Mouse (Mus musculus): ENCODE results near the gene Dnajc2.
A peak's percentile ranks its signal among the peaks of the same experiment; 100 is the strongest.

Dnajc2 gene

GRCm38 (mm10) chr5:21785053-21785452 lies at the start of gene Dnajc2, which contains the start of gene Psmc2:
TSS of gene Dnajc2 (minus strand) at chr5:21785251.
TSS of gene Psmc2 (plus strand) at chr5:21785283.
- DNase-seq: peak; percentile 91

GRCm38 (mm10) chr5:21831761-21832160 lies 46.7 kb upstream of the Dnajc2 start:
- no peak for DNase-seq

GRCm38 (mm10) chr5:21828855-21829254 lies 43.8 kb upstream of the Dnajc2 start:
- no peak for DNase-seq

GRCm38 (mm10) chr5:21827643-21828042 lies 42.6 kb upstream of the Dnajc2 start:
- DNase-seq: no peak

DNA sequence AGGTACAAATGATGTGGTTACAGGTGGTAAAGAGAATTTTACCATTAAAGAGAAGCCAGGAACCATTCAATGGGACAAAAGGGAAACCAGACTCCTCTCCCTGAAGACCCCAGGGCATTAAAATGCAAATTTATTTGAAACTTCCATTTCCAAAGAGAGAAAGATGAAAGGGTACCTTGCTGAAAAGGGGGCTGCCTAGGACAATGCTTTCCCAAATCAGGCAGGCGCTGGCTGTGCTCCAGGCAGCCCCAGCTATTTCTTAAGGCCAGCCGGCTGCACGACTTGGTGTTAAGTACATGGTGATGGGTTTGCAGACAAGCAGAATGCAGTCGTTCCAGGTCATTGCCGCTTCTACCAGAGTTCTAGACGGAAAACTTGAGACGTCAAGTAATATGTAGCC lies 41.3 kb upstream of the Dnajc2 start:
- no peak for DNase-seq

- no peak for DNase-seq
Observed at GRCm38 (mm10) chr5:21813994-21814393, 28.9 kb upstream of the Dnajc2 start.

DNA sequence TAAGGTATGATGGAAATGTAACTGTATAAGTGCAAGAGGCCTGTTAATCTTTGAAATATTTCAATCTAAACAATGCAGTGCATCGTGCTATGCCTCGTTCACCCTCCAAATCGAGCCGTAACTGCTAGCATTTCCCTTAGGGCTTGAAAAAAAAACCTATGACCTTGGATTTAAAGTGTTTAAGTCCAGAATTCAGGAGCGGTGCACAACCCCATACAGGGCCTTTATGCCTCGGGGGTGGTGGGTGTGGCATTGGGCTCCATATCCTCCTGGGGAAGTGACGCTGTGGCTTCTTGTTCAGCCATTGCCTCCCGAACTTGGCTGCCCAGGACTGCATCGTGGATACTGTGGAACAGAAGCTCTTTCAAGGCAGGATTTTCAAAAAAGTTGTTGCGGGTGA lies 25.9 kb upstream of the Dnajc2 start:
- DNase-seq: no peak

DNA sequence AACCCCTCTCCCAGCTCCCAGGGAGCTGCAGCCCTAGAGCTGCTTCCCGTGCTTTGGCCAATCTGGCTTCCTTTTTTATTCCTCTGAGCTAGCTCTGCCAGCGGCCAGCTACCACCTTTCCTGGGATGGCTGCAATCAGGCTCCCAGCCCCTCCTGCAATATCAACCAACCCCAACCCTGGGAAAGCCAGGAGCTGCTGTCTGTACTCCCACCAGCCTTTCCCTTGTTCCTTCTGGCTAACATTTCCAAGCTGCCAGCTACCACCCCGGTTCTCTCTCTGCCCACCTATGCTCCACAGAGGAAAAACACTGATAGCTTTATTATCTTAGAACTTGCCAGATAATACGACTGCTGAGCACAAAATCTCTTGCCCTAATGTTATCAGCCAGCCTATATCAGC lies 19.8 kb upstream of the Dnajc2 start:
- no peak for DNase-seq

DNA sequence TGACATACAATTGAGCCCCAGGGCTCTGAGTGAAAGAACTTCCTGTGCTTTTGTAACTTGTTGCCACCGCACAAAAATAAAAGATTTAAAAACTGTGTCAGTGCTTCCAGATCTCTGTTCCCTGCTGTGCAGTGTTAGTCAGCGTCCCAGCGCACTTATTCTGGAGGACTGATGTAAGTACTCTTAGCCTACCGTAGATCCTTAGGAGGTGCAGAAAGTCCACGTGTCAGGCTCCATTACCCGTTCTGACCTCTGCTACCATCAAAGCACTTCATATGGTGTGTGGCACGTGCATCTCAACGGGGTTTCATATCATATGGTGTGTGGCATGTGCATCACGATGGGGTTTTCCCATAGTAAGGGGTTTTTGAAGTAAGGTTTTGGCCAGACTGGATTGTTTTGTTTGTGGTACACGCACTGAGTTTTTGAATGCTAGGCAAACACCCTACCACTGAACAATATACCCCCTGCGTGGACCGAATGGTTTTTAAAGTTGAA lies 18.7 kb upstream of the Dnajc2 start:
- DNase-seq: no peak

DNA sequence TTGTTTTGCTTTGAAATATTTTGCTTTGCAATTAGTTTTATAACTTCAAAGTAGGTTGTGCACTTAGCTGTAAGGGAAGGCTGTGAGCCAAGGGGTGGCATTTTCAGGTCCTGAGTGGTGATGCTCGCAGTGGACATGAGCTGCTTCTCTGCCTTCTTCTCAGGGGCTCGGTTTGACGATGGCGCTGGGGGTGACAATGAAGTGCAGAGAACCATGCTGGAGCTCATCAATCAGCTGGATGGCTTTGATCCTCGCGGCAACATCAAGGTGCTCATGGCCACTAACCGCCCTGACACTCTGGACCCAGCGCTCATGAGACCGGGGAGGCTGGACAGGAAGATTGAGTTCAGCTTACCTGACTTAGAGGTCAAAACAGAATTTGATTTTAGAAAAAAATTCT lies 17.9 kb upstream of the Dnajc2 start:
- DNase-seq: no peak

DNA sequence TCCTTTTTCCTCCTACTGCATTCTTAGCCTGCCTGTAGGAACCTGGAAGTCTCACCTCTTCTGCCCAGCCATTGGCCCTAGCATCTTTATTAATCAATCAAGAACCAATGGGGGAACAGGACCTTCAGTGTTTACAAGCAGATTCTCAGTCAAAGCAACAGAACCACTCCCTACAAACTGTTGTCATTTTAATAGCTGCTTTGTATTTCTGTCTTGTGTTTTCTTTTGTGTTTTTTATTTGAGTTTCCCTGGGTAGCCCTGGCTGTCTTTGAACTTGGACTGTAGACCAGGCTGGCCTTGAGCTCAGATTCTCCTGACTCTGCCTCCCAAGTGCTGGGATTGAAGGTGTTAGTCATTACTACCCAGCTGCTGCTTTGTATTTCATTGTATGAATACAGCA lies 7.1 kb upstream of the Dnajc2 start:
- DNase-seq: no peak

DNA sequence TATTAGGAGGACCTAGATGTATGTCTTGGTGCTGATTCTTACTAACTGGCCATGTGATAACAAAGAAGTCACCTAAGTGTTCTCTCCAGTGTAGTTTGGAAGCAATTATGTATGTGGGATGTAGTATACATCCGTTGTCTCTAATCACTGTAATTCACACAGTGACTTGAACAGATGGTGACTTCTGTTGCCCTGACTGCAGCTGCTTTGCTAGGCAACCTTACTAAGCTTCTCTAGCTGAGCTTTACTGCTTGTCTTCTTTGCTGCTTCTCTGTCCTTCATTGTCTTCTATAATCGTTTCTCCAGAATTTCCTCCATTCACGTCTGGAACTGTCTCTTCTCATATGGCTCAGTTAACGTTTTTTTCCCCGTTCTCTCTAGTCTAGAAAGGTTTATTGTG lies 4.0 kb upstream of the Dnajc2 start:
- no peak for DNase-seq

DNA sequence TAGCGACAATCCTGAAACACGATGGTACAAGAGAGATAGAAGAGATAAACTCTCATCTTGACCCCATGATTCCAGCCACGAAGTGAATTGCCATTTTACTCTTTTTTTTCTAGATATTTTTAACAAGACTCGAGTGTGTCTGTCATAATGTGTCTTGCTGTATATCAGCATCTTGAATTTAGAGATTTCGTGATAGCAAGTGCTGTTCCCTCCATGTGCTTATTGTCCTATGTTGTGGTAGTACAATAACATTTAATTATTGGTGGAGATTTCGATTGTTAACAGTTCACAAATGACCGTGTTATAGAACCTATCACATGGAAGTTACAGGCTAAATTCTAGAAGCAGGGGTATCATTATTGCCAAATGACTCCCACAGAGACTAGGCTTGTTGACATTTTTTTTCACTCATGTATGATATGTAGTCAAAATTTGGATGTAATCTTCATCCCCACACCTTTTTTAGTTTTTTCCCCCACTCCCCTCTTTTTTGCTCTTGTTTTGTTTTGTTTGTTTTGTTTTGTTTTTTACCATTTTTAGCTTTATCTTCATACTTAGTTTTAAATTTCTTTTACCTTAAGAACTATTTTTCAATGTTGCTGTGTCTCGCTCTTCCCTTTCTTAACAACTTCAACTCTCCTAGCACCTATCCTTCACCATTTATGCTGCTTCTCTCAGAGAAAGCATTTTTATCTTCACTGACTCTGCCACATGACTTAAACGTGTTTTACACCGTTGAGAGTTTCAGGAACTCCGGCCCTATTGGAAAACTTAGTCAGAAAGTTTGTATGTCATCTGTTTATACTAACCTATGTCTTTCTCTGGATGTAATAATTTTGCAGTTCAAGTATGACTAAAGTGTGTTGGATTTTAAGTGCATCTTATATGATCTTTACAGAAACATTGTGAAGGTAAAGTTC lies 2.4 kb upstream of the Dnajc2 start:
- no peak for DNase-seq

- peak; percentile 90 for DNase-seq
Observed at GRCm38 (mm10) chr5:21786258-21787185, 1.5 kb upstream of the Dnajc2 start.

DNA sequence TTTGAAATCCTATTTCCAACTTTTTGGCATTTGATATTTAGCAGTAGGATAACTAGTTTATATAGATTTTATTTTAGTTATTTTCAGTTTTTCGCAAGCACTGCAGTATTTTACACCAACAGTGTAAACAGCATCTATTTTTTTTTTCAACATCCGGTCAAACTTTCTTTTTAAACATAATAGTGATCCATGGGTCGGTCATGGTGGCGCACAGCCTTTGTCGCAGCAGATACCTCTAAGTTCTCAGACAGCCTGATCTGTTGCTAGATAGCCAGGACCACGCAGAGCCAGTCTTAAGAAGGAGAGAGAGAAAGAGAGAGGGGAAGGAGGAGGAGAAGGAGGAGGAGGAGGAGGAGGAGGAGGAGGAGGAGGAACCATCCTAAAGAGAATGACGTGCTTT lies 725 bp upstream of the Dnajc2 start:
- DNase-seq: no peak

GRCm38 (mm10) chr5:21784161-21785052 lies 644 bp downstream of the Dnajc2 start:
- DNase-seq: peak; percentile 18

- no peak for DNase-seq
Observed at GRCm38 (mm10) chr5:21776491-21776890, 8.6 kb downstream of the Dnajc2 start.

GRCm38 (mm10) chr5:21769841-21770240 lies 15.2 kb downstream of the Dnajc2 start:
- no peak for DNase-seq

- no peak for DNase-seq
Observed at GRCm38 (mm10) chr5:21768506-21768905, 16.5 kb downstream of the Dnajc2 start.

GRCm38 (mm10) chr5:21745966-21746365 lies 39.1 kb downstream of the Dnajc2 start:
- no peak for DNase-seq

GRCm38 (mm10) chr5:21744651-21745050 lies 40.4 kb downstream of the Dnajc2 start:
- DNase-seq: no peak

DNA sequence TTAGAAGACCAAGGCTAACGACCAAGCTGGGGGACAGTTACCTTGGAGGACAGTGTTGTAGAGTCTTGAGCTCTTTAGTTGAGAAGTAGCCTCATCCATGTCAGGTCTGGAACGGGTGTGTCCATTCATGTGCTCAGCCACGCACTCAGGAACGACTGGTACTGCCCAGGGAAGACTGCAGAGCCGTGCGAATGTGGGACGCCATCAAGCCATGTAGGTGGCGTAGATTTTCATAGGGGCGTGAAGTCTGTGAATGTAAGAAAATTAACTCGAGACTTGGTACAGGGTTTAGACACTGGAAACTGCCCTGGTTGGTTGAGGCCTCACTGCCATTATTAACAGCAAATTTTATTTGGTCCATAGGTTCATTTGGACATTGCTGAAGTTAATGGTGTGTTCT lies 41.4 kb downstream of the Dnajc2 start:
- DNase-seq: no peak
